Mouse (Mus musculus): ENCODE data around the gene Nxpe5.

Nxpe5 gene

DNA sequence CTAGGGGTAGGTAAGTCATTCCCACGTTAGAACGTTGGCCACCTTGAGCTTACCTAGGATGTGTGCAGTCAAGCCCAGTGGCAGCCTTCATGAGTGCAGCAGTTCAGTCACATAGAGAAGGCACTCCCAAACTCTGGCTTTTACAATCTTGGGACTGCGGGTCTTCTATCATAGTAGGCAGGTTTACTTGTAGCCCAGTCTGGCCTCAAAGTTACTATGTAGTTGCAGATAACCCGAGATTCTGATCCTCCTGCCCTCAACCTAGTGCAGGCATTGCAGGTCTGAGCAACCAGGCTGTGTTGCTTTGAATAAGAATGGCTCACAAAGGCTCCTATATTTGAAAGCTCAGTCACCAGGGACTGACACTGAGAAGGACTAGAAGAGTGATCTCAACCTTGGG lies 793 bp downstream of the Nxpe5 start:
- no peaks in the 10 kb centered on the region for H3K36me3 ChIP-seq (ENCODE audit: control insufficient read depth, insufficient read depth, low read length, poor library complexity, severe bottlenecking)
- DNase-seq (ENCODE audit: low read depth, low spot score), result no peak
- no peaks in the 10 kb centered on the region for H3K27me3 ChIP-seq (ENCODE audit: control insufficient read depth, insufficient read depth, low read length, poor library complexity, severe bottlenecking)

- DNase-seq (ENCODE audit: low read depth, low spot score), result peak; percentile 43
- no peaks in the 10 kb centered on the region for H3K27me3 ChIP-seq (ENCODE audit: control insufficient read depth, insufficient read depth, low read length, poor library complexity, severe bottlenecking)
- H3K36me3 ChIP-seq (ENCODE audit: control insufficient read depth, insufficient read depth, low read length, poor library complexity, severe bottlenecking), result no peaks in the 10 kb centered on the region
Measured at GRCm38 (mm10) chr5:138227367-138227766, 1.7 kb downstream of the Nxpe5 start.

- Histone ChIP-seq H3K27me3 (ENCODE audit: control insufficient read depth, insufficient read depth, low read length, poor library complexity, severe bottlenecking) (no peaks in the 10 kb centered on the region), H3K36me3 (ENCODE audit: control insufficient read depth, insufficient read depth, low read length, poor library complexity, severe bottlenecking) (no peaks in the 10 kb centered on the region)
- DNase-seq (ENCODE audit: low read depth, low spot score), result peak; percentile 53
Measured at GRCm38 (mm10) chr5:138228026-138228425, 2.3 kb downstream of the Nxpe5 start.

GRCm38 (mm10) chr5:138229511-138229910 lies 3.8 kb downstream of the Nxpe5 start:
- DNase-seq (ENCODE audit: low read depth, low spot score), result no peak
- H3K36me3 ChIP-seq (ENCODE audit: control insufficient read depth, insufficient read depth, low read length, poor library complexity, severe bottlenecking), result no peaks in the 10 kb centered on the region
- no peaks in the 10 kb centered on the region for H3K27me3 ChIP-seq (ENCODE audit: control insufficient read depth, insufficient read depth, low read length, poor library complexity, severe bottlenecking)

DNA sequence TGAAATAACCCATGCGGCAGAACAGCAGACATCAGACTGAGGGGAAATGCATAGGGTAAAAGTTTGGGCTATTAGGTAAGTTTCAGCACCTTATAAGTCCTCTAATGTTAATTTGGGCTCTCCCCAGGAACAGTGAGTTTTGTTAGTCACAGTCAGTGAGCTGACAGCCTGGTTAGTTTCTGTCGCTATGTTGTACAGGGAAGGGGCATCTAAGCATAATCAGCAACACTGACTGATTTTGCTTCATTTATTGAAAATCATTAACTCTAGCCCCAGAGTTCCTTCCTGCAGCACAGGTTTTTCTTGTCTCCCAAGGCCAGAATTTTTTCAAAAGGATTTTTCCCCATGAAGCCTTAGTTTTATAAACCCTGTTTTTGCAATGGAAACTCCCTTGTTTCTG lies 8.1 kb downstream of the Nxpe5 start:
- Histone ChIP-seq H3K27me3 (ENCODE audit: control insufficient read depth, insufficient read depth, low read length, poor library complexity, severe bottlenecking) (no peaks in the 10 kb centered on the region), H3K36me3 (ENCODE audit: control insufficient read depth, insufficient read depth, low read length, poor library complexity, severe bottlenecking) (no peaks in the 10 kb centered on the region)
- no peak for DNase-seq (ENCODE audit: low read depth, low spot score)

GRCm38 (mm10) chr5:138234224-138234623 lies 8.5 kb downstream of the Nxpe5 start:
- H3K36me3 ChIP-seq (ENCODE audit: control insufficient read depth, insufficient read depth, low read length, poor library complexity, severe bottlenecking), result no peaks in the 10 kb centered on the region
- no peak for DNase-seq (ENCODE audit: low read depth, low spot score)

GRCm38 (mm10) chr5:138241511-138241910 lies 15.8 kb downstream of the Nxpe5 start:
- Histone ChIP-seq H3K27me3 (ENCODE audit: control insufficient read depth, insufficient read depth, low read length, poor library complexity, severe bottlenecking) (no peaks in the 10 kb centered on the region), H3K36me3 (ENCODE audit: control insufficient read depth, insufficient read depth, low read length, poor library complexity, severe bottlenecking) (no peaks in the 10 kb centered on the region)

More at GRCm38 (mm10) chr5:138234224-138234623, 8.5 kb downstream of the Nxpe5 start:
- no peaks in the 10 kb centered on the region for H3K27me3 ChIP-seq (ENCODE audit: control insufficient read depth, insufficient read depth, low read length, poor library complexity, severe bottlenecking)

GRCm38 (mm10) chr5:138251144-138251543 lies 25.4 kb downstream of the Nxpe5 start:
- Histone ChIP-seq H3K36me3 (ENCODE audit: control insufficient read depth, insufficient read depth, low read length, poor library complexity, severe bottlenecking) (no peaks in the 10 kb centered on the region), H3K27me3 (ENCODE audit: control insufficient read depth, insufficient read depth, low read length, poor library complexity, severe bottlenecking) (no peaks in the 10 kb centered on the region)
- DNase-seq (ENCODE audit: low read depth, low spot score), result no peak

More at GRCm38 (mm10) chr5:138241511-138241910, 15.8 kb downstream of the Nxpe5 start:
- DNase-seq (ENCODE audit: low read depth, low spot score), result no peak

- Histone ChIP-seq H3K27me3 (ENCODE audit: control insufficient read depth, insufficient read depth, low read length, poor library complexity, severe bottlenecking) (no peaks in the 10 kb centered on the region), H3K36me3 (ENCODE audit: control insufficient read depth, insufficient read depth, low read length, poor library complexity, severe bottlenecking) (no peaks in the 10 kb centered on the region; the same call in 1 of the 2 replicates)
- no peak for DNase-seq (ENCODE audit: low read depth, low spot score)
Measured at GRCm38 (mm10) chr5:138253061-138253460, 27.4 kb downstream of the Nxpe5 start.

DNA sequence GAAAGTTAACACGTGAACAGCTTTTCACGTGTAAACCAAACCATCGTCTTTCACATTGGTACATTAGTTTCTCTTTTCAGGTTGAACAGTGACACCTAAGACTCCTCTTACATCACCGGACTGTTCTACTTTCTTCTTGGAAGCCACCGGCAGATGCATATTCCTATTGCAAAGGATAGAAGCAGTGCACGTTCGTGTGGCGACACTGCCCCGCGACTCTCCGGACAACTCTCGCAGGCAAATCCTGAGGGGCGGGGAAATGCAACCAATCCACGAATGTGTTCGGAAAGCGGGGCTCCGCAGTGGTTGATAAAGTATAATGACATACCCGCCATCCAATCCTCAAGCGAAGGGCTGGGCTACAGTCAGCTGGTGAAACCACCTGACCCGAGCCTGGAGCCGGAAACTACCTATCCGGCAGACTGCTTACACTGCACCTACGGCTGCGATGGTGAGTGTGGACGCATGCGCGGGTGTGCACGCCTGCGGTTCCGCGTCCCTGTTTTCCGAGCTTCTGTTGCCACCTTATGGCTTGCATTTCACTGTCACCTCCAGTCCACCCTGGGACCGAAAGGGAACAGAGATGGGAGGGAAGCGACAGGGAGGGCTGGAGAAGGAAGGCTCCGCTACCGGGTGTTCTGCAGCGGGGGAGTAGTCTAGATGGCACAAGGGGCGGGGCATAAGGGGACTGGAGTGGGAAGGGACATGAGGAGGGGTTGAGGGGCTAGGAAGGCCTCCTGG lies 29.8 kb downstream of the Nxpe5 start, which contains the start of gene Lamtor4:
Gene Lamtor4, plus strand, starts transcription at position 130 of the 741 bp plus-strand sequence.
- peak; percentile 96 for DNase-seq (ENCODE audit: low read depth, low spot score)
- no peaks in the 10 kb centered on the region for H3K27me3 ChIP-seq (ENCODE audit: control insufficient read depth, insufficient read depth, low read length, poor library complexity, severe bottlenecking)
- H3K36me3 ChIP-seq (ENCODE audit: control insufficient read depth, insufficient read depth, low read length, poor library complexity, severe bottlenecking), result peaks cover 5% of the 10 kb centered on the region

GRCm38 (mm10) chr5:138256094-138256467 lies 30.4 kb downstream of the Nxpe5 start:
- H3K27me3 ChIP-seq (ENCODE audit: control insufficient read depth, insufficient read depth, low read length, poor library complexity, severe bottlenecking), result no peaks in the 10 kb centered on the region
- peaks cover 7% of the 10 kb centered on the region for H3K36me3 ChIP-seq (ENCODE audit: control insufficient read depth, insufficient read depth, low read length, poor library complexity, severe bottlenecking)
- no peak for DNase-seq (ENCODE audit: low read depth, low spot score)

DNA sequence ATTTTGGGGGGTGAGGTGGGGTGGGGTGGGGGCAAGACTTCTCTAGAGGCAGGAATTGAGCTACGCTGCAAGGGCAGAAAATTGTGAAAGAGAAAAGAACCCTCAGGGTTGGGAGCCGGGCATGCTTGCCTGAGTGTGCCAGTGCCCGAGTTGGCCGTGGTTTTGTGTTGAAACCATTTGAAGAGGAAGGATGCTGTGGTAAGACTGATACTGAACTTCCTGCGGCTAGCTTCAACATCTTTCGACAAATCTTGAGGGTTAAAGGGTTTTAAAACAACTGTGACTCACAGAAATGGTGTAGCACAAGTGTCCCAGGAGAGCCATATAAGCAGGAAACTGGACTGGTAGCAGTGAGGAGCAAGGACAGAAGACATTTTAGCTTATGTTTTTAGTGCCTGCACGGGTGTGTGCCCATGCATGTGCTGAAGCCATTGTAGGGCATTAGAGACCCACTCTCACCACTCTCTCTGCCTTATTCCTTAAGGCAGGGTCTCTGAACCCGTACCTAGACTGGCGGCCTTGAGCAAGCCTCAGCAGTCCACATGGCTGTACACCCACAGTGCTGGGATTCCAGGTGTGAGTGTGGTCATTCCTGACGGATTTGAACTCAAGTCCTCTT lies 31.4 kb downstream of the Nxpe5 start:
- no peaks in the 10 kb centered on the region for H3K27me3 ChIP-seq (ENCODE audit: control insufficient read depth, insufficient read depth, low read length, poor library complexity, severe bottlenecking)
- DNase-seq (ENCODE audit: low read depth, low spot score), result peak; percentile 59
- H3K36me3 ChIP-seq (ENCODE audit: control insufficient read depth, insufficient read depth, low read length, poor library complexity, severe bottlenecking), result peaks cover 11% of the 10 kb centered on the region

- no peak for DNase-seq (ENCODE audit: low read depth, low spot score)
- Histone ChIP-seq H3K36me3 (ENCODE audit: control insufficient read depth, insufficient read depth, low read length, poor library complexity, severe bottlenecking) (peaks cover 11% of the 10 kb centered on the region), H3K27me3 (ENCODE audit: control insufficient read depth, insufficient read depth, low read length, poor library complexity, severe bottlenecking) (no peaks in the 10 kb centered on the region)
Measured at GRCm38 (mm10) chr5:138257585-138257978, 31.9 kb downstream of the Nxpe5 start.

DNA sequence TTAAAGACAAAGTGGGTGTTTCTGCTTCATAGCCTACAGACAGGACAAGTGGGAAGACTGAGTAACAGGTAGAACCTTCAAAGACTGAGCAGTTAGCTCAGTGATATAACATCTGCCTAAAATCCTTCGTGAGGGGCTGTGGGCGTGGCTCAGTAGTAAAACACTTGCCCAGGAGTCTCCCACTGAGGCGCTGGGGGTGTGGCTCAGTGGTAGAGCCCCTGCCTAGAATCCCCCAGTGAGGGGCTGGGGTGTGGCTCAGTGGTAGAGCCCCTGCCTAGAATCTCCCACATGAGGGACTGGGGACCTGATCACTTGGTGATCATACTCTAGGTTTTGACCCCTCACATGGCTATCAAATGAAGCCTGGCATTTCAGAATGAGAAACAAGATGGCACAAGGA lies 32.4 kb downstream of the Nxpe5 start:
- peaks cover 11% of the 10 kb centered on the region for H3K36me3 ChIP-seq (ENCODE audit: control insufficient read depth, insufficient read depth, low read length, poor library complexity, severe bottlenecking)
- no peak for DNase-seq (ENCODE audit: low read depth, low spot score)
- no peaks in the 10 kb centered on the region for H3K27me3 ChIP-seq (ENCODE audit: control insufficient read depth, insufficient read depth, low read length, poor library complexity, severe bottlenecking)

- H3K36me3 ChIP-seq (ENCODE audit: control insufficient read depth, insufficient read depth, low read length, poor library complexity, severe bottlenecking), result peaks cover 11% of the 10 kb centered on the region
- H3K27me3 ChIP-seq (ENCODE audit: control insufficient read depth, insufficient read depth, low read length, poor library complexity, severe bottlenecking), result no peaks in the 10 kb centered on the region
- no peak for DNase-seq (ENCODE audit: low read depth, low spot score)
Measured at GRCm38 (mm10) chr5:138258542-138258941, 32.8 kb downstream of the Nxpe5 start.
